Mouse (Mus musculus) monocyte, adult 59 days (primary cell): ENCODE results near the gene Gatc. TPM values are rescaled to one million over a fixed set of nuclear protein-coding genes. Genes with fewer than 3 reads are reported as not detected.

Source experiments
- total RNA-seq, 2 experiments: library from RNA; stranded (reverse); gene quantifications; one replicate each; pipeline ENCODE4 v1.2.4; 2023

Gene Gatc
- 10 to 100 TPM; 19.0 to 20.6 TPM for total RNA-seq

GRCm38 (mm10) chr5:115340577-115341313 lies at the start of gene Gatc, which contains the start of gene Triap1:
Gatc (minus strand) TSS chr5:115341178.
Triap1 (plus strand) TSS chr5:115341225.

GRCm38 (mm10) chr5:115348546-115349224 lies 7.7 kb upstream of the Gatc start, which contains the start of gene Cox6a1:
Cox6a1 (minus strand) TSS chr5:115348981.

GRCm38 (mm10) chr5:115326875-115327609 lies 13.9 kb downstream of the Gatc start, which contains the start of gene Srsf9:
Srsf9 (plus strand) TSS chr5:115327177.

DNA sequence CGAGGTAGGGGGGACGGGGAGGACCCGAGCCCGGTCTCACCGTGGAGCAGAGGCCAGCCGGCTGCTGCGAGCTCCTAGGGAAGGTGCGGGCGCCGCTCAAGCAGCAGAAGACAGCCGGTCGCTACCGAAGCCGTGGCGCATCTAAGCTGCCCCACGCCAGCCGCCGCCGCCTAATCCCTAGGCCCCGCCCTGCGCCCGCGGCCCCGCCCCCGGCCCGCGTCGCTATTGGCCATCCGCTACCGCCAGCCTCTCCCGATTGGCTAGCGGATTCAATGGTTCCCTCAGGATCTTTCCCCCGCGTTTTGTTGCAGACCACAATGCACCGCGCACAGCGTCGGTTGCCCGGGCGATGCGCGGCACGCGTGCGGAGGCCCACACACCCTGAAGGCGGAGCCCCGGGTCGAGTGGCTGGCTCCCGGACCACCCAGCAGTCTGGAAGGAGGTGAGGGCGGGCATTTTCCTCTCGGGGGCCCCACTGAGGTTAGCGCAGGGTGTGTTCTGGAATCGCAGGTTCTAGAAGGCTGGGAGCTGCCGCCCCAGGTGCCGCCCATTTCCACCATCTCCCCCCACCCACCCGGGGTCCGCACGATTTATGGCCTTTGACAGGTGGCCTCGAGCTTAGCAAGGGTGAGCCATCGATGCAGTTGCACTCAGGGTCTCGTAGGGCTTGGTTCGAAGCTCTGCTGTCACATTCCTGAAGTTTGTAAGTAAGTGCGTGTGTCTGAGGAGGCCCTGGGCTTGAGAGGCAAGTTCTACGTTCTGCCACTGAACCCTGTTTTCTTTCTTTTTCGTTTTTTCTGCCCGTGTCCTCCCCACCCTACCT lies 40.0 kb downstream of the Gatc start, which contains the start of gene Dynll1:
Gene Dynll1, minus strand, starts transcription at position 208 of the 823 bp plus-strand sequence.

Other genes with a start within 250 kb of the Gatc start
- gene Gm10401, start 242.9 kb downstream of the Gatc start, total RNA-seq = not detected
- 10 to 100 TPM; 27.5 to 31.8 TPM for gene Acads, start 221.8 kb downstream of the Gatc start, total RNA-seq
- gene Unc119b, start 206.2 kb downstream of the Gatc start, total RNA-seq = 10 to 100 TPM; 23.3 to 24.0 TPM
- gene Mlec, start 183.0 kb downstream of the Gatc start, total RNA-seq = 10 to 100 TPM; 63.5 to 67.1 TPM
- not detected for gene Cabp1, start 146.8 kb downstream of the Gatc start, total RNA-seq
- gene Pop5, start 105.3 kb downstream of the Gatc start, total RNA-seq = 10 to 100 TPM; 26.9 to 31.7 TPM
- gene Rnf10, start 68.3 kb downstream of the Gatc start, total RNA-seq = 100 to 1,000 TPM; 150 to 169 TPM
- 10 to 100 TPM; 17.6 to 19.3 TPM for gene Coq5, start 61.5 kb downstream of the Gatc start, total RNA-seq
- 100 to 1,000 TPM; 216 to 251 TPM for gene Dynll1, start 40.2 kb downstream of the Gatc start, total RNA-seq
- 10 to 100 TPM; 68.7 to 79.8 TPM for gene Srsf9, start 14.0 kb downstream of the Gatc start, total RNA-seq
- gene Triap1, start within 50 bp of the Gatc start, total RNA-seq = 10 to 100 TPM; 25.1 to 28.6 TPM
- 100 to 1,000 TPM; 246 to 260 TPM for gene Cox6a1, start 7.8 kb upstream of the Gatc start, total RNA-seq
- not detected for gene Msi1, start 88.4 kb upstream of the Gatc start, total RNA-seq
- gene Pla2g1b, start 125.1 kb upstream of the Gatc start, total RNA-seq = not detected
- gene Sirt4, start 143.5 kb upstream of the Gatc start, total RNA-seq = 10 to 100 TPM in 1 of 2 experiments, 1 to 10 TPM in 1; 8.0 to 11.5 TPM
- gene Pxn, start 165.5 kb upstream of the Gatc start, total RNA-seq = 100 to 1,000 TPM; 227 to 234 TPM
- gene Rplp0, start 218.3 kb upstream of the Gatc start, total RNA-seq = 1,000 to 10,000 TPM; 1,287 TPM
- gene Gcn1l1, start 224.1 kb upstream of the Gatc start, total RNA-seq = 10 to 100 TPM; 51.3 to 51.6 TPM